8 mouse cellular contexts compared by ENCODE assay signal in genomic region chr5:134314068-134314674, GRCm38 (mm10). TPM values are rescaled to one million over a fixed set of nuclear protein-coding genes. Genes with fewer than 3 reads are reported as not detected.
DNase-seq lines count a peak whose midpoint lies in the region; ATAC-seq and TF ChIP-seq lines count a peak whose summit lies in the region.

No protein-coding gene starts in this region.

- H3K4me3 ChIP-seq in bone marrow, adult 2 months (replicated peaks; ENCODE audit: control insufficient read depth, low read depth, low read length), result peak overlapping the region; percentile 100
- H3K4me3 ChIP-seq in forebrain, embryonic 13.5 days, result peak overlapping the region; percentile 69
- H3K4me3 ChIP-seq in intestine, embryonic 16.5 days (ENCODE audit: low read length), result peak overlapping the region; percentile 72
- H3K4me3 ChIP-seq in stomach, embryonic 15.5 days (replicated peaks), result peak overlapping the region; percentile 85

- H3K4me2 ChIP-seq in forebrain, embryonic 13.5 days, result peak overlapping the region; percentile 79
- H3K4me2 ChIP-seq in intestine, embryonic 16.5 days (ENCODE audit: low read depth, low read length), result peak overlapping the region; percentile 67
- H3K4me2 ChIP-seq in stomach, embryonic 15.5 days, result peak overlapping the region; percentile 71

- TF ChIP-seq POLR2A in bone marrow, adult 2 months (IDR thresholded peaks at IDR 0.05; ENCODE audit: borderline replicate concordance, control insufficient read depth, low read depth, low read length), result no peak

- peak; percentile 20 to 41 for DNase-seq in layer of hippocampus, adult 18-20 months (ENCODE audit: low spot score in 2 of 2)
- no peak for DNase-seq in layer of hippocampus, adult 11-12 months (ENCODE audit: low spot score)
- no peak for DNase-seq in urinary bladder, postnatal 10 days (ENCODE audit: low spot score)

- H3K9me3 ChIP-seq in forebrain, embryonic 13.5 days (replicated peaks), result no peaks in the 10 kb centered on the region
- no peaks in the 10 kb centered on the region for H3K9me3 ChIP-seq in intestine, embryonic 16.5 days (ENCODE audit: control insufficient read depth, low read length)
- no peaks in the 10 kb centered on the region for H3K9me3 ChIP-seq in stomach, embryonic 15.5 days

- H3K9ac ChIP-seq in forebrain, embryonic 13.5 days, result peak overlapping the region; percentile 95
- peak overlapping the region; percentile 96 for H3K9ac ChIP-seq in intestine, embryonic 16.5 days (ENCODE audit: low read depth, low read length)
- peak overlapping the region; percentile 88 for H3K9ac ChIP-seq in stomach, embryonic 15.5 days

- H3K36me3 ChIP-seq in forebrain, embryonic 13.5 days (ENCODE audit: poor library complexity, severe bottlenecking), result peaks cover 26% of the 10 kb centered on the region
- H3K36me3 ChIP-seq in intestine, embryonic 16.5 days (ENCODE audit: control insufficient read depth, insufficient read depth, low read length), result peaks cover 14% of the 10 kb centered on the region
- peaks cover 14% of the 10 kb centered on the region for H3K36me3 ChIP-seq in stomach, embryonic 15.5 days

- ATAC-seq in forebrain, embryonic 13.5 days, result peak; percentile 60
- ATAC-seq in intestine, embryonic 16.5 days, result peak; percentile 47
- ATAC-seq in megakaryocyte-erythroid progenitor cell, adult 5-6 weeks (replicated peaks; ENCODE audit: low FRiP score, low TSS enrichment, poor library complexity, severe bottlenecking), result peak; percentile 8; the same call in 1 of the 2 replicates
- peak; percentile 6 for ATAC-seq in stomach, embryonic 15.5 days (ENCODE audit: insufficient read depth, low FRiP score, low read depth)

- peak overlapping the region; percentile 95 for H3K27ac ChIP-seq in bone marrow, adult 2 months (ENCODE audit: control insufficient read depth, insufficient read depth, low read depth, low read length, poor library complexity)
- H3K27ac ChIP-seq in forebrain, embryonic 13.5 days, result peak overlapping the region; percentile 98
- peak overlapping the region; percentile 99 for H3K27ac ChIP-seq in intestine, embryonic 16.5 days (ENCODE audit: low read length)
- H3K27ac ChIP-seq in stomach, embryonic 15.5 days, result peak overlapping the region; percentile 99

- TF ChIP-seq CTCF in bone marrow, adult 2 months (IDR thresholded peaks at IDR 0.05; ENCODE audit: control insufficient read depth, insufficient read depth, low read length), result no peak

- under 1% methylated on average over 54 of the region's 64 CpGs for WGBS in bone marrow, adult 2 months
- 0% methylated on average over 39 of the region's 64 CpGs for WGBS in forebrain, embryonic 13.5 days
- 0% methylated on average over 45 of the region's 64 CpGs for WGBS in intestine, embryonic 16.5 days
- WGBS in stomach, embryonic 15.5 days, result under 1% methylated on average over 54 of the region's 64 CpGs

- H3K4me1 ChIP-seq in bone marrow, adult 2 months (ENCODE audit: control insufficient read depth, insufficient read depth, low read length), result no peaks in the 10 kb centered on the region
- peaks cover 47% of the 10 kb centered on the region for H3K4me1 ChIP-seq in forebrain, embryonic 13.5 days
- H3K4me1 ChIP-seq in intestine, embryonic 16.5 days (ENCODE audit: control insufficient read depth, insufficient read depth, low read length), result peaks cover 26% of the 10 kb centered on the region
- peaks cover 19% of the 10 kb centered on the region for H3K4me1 ChIP-seq in stomach, embryonic 15.5 days

- H3K27me3 ChIP-seq in forebrain, embryonic 13.5 days, result no peaks in the 10 kb centered on the region
- H3K27me3 ChIP-seq in intestine, embryonic 16.5 days (replicated peaks; ENCODE audit: control insufficient read depth, insufficient read depth, low read length), result no peaks in the 10 kb centered on the region
- H3K27me3 ChIP-seq in stomach, embryonic 15.5 days (replicated peaks), result no peaks in the 10 kb centered on the region

RNA-seq across cellular contexts. Expression of gene Gtf2i, which starts 0.4 kb away (rescaled TPM):
- total RNA-seq in layer of hippocampus, adult 18-20 months (2021), result 100 to 1,000 TPM; 220 to 231 TPM
- polyA plus RNA-seq in bone marrow, adult 2 months (2011; ENCODE audit: insufficient read depth, insufficient read length, low replicate concordance, missing spikeins), result 20.6 and 41.4 TPM in 2 replicates
- 181 and 195 TPM in 2 replicates for polyA plus RNA-seq in forebrain, embryonic 13.5 days (2015; fragmentation: Nextera tagmentation; extraction: Ambion mirVana)
- 86.7 and 91.5 TPM in 2 replicates for polyA plus RNA-seq in intestine, embryonic 16.5 days (2015; fragmentation: Nextera tagmentation; extraction: Ambion mirVana)
- 107 and 116 TPM in 2 replicates for total RNA-seq in megakaryocyte-erythroid progenitor cell, adult 5-6 weeks (2014; fragmentation: Nextera tagmentation)
- total RNA-seq in megakaryocyte-erythroid progenitor cell, adult 5-6 weeks (2017), result 42.8 and 45.5 TPM in 2 replicates
- polyA plus RNA-seq in stomach, embryonic 15.5 days (2015; fragmentation: Nextera tagmentation; extraction: Ambion mirVana), result 154 and 163 TPM in 2 replicates

Comparison
In these comparisons a context has a peak if more than half of its experiments do, and no peak if none do; other contexts are left out.
1. DNase-seq: peak in layer of hippocampus, adult 18-20 months (2 of 2); none in layer of hippocampus, adult 11-12 months (single experiment) and urinary bladder, postnatal 10 days (single experiment).
2. ATAC-seq: peak in every context shown above with its lines; median percentile 60 in forebrain, embryonic 13.5 days; 47 in intestine, embryonic 16.5 days; 8 in megakaryocyte-erythroid progenitor cell, adult 5-6 weeks; 6 in stomach, embryonic 15.5 days.
3. Peak in every context shown above with its lines, with median percentiles within 50 percentile points of each other: H3K27ac ChIP-seq, H3K4me3 ChIP-seq, H3K4me2 ChIP-seq and H3K9ac ChIP-seq.